Mouse (Mus musculus) cerebellum, adult 18-20 months (tissue): ENCODE data around the gene Tuba1a.
"Not testable (repeated sequence)": the region's sequence is repeated elsewhere in the genome, so short reads cannot be mapped to it uniquely, and the experiment has no call there.

Experiments
- DNase-seq, 2 experiments: peaks; one replicate each; pipeline ENCODE4 v3.0.0; 2021

Tuba1a gene

DNA sequence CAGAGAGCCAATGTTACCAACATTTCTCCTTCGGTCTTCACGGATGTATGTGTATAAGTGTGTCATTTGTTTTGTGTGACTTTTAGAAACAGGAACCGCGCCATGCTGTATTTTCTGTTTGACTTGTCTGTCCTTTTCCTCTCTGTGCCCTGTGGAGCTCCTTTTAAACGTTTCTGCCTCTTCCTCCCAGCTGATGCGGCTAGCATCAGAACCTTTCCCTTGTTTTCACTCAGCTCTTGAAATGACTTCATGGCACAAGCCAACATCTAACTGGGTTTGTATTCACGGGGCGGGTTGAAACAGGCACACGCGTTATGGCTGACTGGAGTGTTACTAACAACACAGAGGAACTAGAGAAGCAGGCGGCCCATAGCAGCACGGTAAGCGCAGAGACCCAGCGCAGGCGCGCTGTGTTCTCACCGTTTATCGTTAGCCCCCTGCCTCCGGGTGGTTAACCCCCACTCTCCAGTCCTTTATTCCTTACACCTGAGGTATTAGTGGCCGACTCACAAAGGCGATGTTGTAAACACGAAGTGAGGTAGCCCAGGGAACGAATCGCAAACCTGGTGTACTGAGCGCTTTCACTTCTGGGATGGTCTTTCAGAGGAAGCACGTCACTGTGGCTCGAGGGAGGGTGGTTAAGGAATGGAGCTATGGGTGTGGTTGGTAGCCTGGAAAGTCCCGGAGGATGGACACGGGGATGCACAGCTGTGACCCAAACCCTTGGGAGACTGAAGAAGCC lies 31.9 kb upstream of the Tuba1a start:
- peak; percentile 80 to 86 for DNase-seq

- no peak for DNase-seq
These were observed 31.2 kb upstream of the Tuba1a start for GRCm38 (mm10) chr15:98984681-98985080.

DNA sequence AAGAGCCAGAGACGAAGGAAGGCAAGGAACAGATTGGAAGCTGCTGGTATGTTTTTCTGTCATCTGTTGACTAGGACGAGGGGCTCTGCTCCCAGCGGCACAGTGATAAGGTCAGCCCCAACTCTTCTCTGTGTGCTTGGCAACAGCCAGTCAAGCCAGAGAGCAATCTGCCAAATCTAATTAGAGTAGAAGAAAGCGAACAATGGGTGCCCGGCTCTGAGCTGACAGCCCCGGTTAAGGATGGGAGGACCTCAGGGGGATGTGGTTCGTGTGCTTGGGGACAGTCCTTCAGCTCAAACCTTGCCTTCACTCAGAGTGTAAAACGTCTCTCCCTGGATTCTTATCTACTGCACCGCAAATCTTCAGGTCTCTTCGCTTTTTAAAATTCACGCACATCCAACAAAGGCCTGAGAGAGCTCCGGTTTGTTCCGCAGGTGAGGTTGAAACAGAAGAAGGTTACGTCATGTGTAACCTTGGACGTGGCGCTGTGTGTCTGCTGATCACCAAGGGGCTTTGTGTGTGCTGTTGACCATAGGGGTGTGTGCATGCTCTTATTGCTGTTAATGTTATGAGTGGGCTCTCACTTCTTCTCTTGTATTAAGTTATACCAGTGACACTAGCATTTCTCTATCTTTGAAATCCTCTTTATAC lies 30.1 kb upstream of the Tuba1a start:
- no peak for DNase-seq

- no peak for DNase-seq
These were observed 28.6 kb upstream of the Tuba1a start for GRCm38 (mm10) chr15:98982100-98982499.

DNA sequence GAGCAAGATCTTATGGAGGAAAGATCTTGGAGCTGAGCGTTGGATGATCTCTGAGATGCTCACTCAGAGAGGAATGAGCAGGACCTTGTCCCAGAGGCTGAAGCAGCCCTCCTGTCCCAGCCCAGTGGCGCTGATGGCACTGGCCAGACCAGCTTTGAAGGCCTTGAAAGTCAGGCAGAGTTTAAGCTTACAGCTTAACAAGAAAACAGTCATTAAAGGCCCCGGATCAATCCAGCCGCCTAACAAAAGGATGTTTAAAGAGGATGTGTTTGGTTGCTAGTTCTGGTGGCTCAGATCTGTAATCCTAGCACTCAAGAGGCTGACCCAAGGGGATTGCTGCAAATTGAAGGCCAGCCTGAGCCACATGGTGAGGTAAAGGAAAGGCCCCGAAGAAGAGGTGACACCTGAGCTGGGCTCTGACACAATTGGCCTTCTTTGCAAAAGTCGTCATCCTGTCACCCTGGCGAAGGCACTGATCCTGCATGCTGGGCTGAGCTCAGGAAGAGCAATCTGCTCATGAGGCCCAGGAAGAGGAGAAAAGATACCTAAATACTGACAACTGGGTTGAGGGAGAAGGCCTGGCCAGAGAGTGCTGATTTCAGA lies 26.6 kb upstream of the Tuba1a start:
- DNase-seq: no peak

DNA sequence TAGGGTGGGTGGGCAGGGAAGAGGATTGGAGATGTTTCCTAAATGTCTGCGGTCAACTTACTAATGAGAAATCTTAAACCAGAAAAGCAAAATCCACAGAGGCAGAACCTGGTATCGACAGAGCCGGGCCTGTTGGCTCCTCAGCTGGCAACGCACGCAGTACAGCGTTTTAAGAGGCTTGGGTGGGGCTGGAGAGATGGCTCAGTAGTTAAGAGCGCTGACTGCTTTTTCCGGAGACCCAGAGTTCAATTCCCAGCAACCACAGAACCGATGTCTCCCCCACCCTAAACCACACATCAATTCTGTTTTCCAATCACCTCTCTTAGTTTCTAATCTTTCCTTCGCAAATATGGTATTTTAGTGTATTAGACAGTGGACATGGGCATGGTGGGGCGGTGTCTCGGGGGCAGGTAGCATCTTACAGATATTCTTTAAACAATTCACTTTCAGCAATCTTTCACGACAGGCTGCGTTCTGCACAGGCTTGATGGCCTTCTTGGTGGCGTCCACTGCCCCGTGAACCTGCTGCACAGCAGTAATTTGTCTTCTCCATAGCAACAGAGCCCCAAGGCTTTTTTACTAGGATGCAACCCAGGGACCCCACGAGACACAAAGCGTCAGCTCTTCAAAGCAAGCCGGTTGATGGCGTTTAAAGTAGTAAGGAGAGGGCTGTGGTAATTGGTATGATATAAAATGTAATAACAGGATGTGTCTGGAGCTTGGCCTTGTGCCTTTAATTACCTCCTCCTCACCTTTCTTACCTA lies 25.1 kb upstream of the Tuba1a start:
- no peak for DNase-seq

- peak in 1 of 2 experiments; percentile 53 for DNase-seq
These were observed 24.4 kb upstream of the Tuba1a start for GRCm38 (mm10) chr15:98977759-98978408.

GRCm38 (mm10) chr15:98976763-98977758 lies 23.6 kb upstream of the Tuba1a start:
- no peak for DNase-seq

GRCm38 (mm10) chr15:98973015-98973614 lies 19.6 kb upstream of the Tuba1a start:
- DNase-seq: peak; percentile 43 to 55

GRCm38 (mm10) chr15:98971576-98972320 lies 18.2 kb upstream of the Tuba1a start:
- DNase-seq: not testable (repeated sequence)

- DNase-seq: peak in 1 of 2 experiments; percentile 41
These were observed 17.6 kb upstream of the Tuba1a start for GRCm38 (mm10) chr15:98971111-98971510.

DNA sequence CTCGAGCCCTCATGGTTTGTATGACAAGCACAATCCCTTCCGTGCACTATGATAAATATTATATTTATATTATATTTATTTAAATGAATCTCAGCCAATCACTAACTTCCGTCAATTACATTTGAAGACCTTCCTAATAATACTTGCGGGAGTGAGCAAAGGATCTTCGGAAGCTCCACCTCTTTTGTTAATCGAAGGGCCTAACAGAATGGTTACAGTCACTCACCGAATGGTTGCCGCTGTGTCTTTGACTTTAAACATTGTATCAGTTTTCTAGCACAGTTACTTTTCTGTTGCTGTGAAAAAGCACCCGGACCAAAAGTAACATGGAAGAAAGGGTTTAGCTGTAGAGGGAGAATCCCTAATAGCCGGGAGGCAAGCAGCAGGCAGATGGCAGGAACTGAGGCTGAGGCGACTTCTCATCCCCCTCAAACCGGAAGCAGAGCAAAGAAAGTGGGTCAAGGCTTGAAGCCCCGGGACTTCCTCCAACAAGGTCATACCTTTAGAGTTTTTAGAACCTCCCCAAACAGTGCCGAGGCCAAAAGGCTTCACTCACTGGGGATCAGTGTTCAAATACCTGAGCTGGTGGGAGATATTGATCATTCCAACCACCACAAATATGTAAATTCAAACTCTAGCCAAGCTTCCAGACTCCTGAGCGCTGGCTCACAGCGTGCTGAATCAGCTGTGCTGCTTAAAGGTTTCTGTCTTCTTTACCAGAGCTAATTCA lies 16.0 kb upstream of the Tuba1a start:
- DNase-seq: no peak

GRCm38 (mm10) chr15:98968701-98969371 lies 15.3 kb upstream of the Tuba1a start:
- peak; percentile 84 to 86 for DNase-seq

GRCm38 (mm10) chr15:98959531-98959930 lies 6.0 kb upstream of the Tuba1a start:
- DNase-seq: no peak

GRCm38 (mm10) chr15:98958901-98959420 lies 5.5 kb upstream of the Tuba1a start:
- DNase-seq: no peak

DNA sequence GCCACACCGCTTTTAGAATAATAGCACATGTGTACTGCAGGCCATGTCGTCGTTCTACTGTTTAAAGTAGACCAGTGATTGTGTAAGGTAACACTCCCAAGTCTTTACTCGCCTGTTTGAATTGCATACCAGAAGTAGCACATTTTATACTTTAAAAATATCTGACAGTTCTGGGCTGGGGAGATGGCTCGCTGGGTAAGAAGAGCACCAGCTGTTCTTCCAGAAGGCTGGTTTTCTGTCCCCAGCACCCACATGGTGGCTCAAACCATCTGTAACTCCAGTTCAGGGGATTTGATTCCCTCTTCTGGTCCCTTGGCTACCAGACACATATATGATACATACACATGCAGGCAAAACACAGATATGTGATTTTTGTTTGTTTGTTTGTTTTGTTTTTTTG lies 4.0 kb upstream of the Tuba1a start:
- no peak for DNase-seq

GRCm38 (mm10) chr15:98956000-98956399 lies 2.5 kb upstream of the Tuba1a start:
- DNase-seq: no peak

DNA sequence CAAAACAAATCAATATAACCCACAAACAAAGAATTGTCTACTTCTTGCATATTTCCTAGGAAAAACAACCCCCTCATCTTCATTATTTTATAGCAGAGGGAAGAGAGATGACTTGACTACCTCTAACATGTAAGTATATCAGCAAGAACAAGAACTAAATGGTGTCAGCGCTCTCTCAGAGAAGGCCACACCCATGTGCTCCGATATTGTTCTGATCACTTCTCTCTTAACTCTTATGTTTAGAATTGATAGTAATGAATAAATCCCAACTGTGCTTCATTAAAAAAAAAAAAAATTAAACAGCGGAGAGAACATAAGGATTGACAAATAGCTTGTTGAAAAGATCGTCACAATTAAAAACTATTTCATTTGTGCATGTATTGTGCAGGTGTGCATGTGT lies 1.8 kb upstream of the Tuba1a start:
- DNase-seq: no peak
